Mouse (Mus musculus) bone marrow, adult 2 months (tissue): ENCODE data around the gene Jarid2. TPM values are rescaled to one million over a fixed set of nuclear protein-coding genes. Genes with fewer than 3 reads are reported as not detected.
A peak's percentile ranks its signal among the peaks of the same experiment; 100 is the strongest.

Experiments used
- H3K27ac ChIP-seq: fragments of 200-500 bp; 2 replicates; pipeline ENCODE4 v1.5.1; 2012; ENCODE audit warnings: low read depth, mild to moderate bottlenecking, control low read depth, inconsistent platforms, low read length; ENCODE audit not compliant: control insufficient read depth, poor library complexity, insufficient read depth
- H3K4me1 ChIP-seq: fragments of 200-500 bp; 2 replicates; pipeline ENCODE4 v1.6.1; 2011; ENCODE audit warnings: low read length; ENCODE audit not compliant: control insufficient read depth, insufficient read depth
- H3K4me3 ChIP-seq: fragments of 200-500 bp; replicated peaks from 2 replicates; pipeline ENCODE3; 2011; ENCODE audit warnings: mild to moderate bottlenecking, low read depth, low read length, control low read depth; ENCODE audit not compliant: control insufficient read depth
- CTCF ChIP-seq: fragments of 200-500 bp; IDR thresholded peaks from 2 replicates; pipeline ENCODE4 v1.5.1; 2011; ENCODE audit warnings: low read length, control low read depth; ENCODE audit not compliant: control insufficient read depth, insufficient read depth
- POLR2A ChIP-seq: fragments of 200-500 bp; IDR thresholded peaks from 2 replicates; pipeline ENCODE4 v1.6.1; 2011; ENCODE audit warnings: low read depth, mild to moderate bottlenecking, control low read depth, low read length, borderline replicate concordance; ENCODE audit not compliant: control insufficient read depth
- WGBS: fragments of 180-500 bp; shearing (Covaris S2); methylation state at CpG from one replicate; pipeline ENCODE4 v1.1.7; 2018; 5-methylcytosine and 5-hydroxymethylcytosine counted together
- polyA plus RNA-seq: library from polyadenylated mRNA; stranded (reverse); fragments of >200 nt; gene quantifications from 2 replicates; pipeline ENCODE4 v1.2.4, GENCODE M21; 2011; ENCODE audit warnings: low replicate concordance; ENCODE audit not compliant: missing spikeins, insufficient read depth, insufficient read length

The Jarid2 gene
- polyA plus RNA-seq, 1 experiment: 36.0 TPM

DNA sequence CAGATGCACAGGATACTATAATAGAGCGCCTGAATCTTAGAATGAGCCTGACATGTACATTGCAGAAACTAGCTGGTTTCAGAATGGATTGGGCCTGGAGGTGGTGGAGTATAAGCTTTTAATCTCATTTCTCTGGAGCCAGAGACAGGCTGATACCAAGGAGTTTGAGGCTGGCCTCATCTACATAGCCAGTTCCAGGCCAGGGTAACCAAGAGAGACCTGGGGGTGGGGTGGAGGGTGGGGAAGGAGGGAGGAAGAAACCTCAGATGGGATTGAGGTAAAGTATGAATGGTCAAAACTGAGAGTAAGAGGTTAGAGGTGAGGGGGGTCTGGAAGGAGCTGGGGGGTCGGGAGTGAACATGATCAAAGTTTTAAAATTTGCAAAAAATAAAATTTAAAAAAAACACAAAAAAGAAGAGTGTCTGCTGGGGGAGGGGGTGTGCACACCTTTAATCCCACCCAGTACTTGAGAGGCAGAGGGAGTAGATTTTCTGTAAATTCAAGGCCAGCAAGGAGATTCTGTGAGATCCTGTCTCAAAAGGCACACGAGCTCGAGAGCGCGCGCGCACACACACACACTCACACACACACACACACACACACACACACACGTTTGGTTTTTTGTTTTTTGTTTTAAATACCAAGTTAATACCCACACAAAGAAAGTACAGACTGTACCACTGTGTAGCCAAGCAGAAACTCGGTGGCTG lies 22.9 kb upstream of the Jarid2 start:
- H3K27ac ChIP-seq: no peak overlapping the region
- WGBS: 78% methylated on average over 10 of the region's 10 CpGs
- H3K4me3 ChIP-seq: no peak overlapping the region
- TF ChIP-seq POLR2A (no peak), CTCF (no peak)
- H3K4me1 ChIP-seq: no peaks in the 10 kb centered on the region; the same call in 1 of the 2 replicates

DNA sequence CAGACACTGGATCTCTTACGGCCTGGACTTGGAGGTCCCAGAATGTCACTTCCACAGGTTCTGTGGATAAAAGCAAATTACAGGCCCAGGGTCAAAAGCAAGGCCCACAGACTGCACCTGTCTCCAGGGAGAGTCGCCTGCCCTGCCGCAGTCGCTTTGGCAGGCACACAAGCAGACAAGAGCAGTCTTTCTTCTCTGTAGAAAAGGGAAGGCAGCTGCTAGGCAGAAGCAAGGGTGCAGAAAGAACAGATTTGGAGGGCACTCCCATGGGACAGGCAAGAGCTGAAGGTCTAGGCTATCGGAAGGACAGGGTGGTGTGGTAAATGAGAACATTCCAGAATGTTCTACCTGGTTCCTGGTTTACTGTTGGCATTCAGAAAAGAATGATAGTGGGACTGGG lies 22.1 kb upstream of the Jarid2 start:
- TF ChIP-seq CTCF: no peak
- TF ChIP-seq POLR2A: no peak
- Histone ChIP-seq H3K4me1 (no peaks in the 10 kb centered on the region; the same call in 1 of the 2 replicates), H3K4me3 (no peak overlapping the region), H3K27ac (0 out of 2 replicates have a peak overlapping the region, but pooled peaks have one; percentile 10)
- WGBS: 80% methylated on average over 5 of the region's 5 CpGs

DNA sequence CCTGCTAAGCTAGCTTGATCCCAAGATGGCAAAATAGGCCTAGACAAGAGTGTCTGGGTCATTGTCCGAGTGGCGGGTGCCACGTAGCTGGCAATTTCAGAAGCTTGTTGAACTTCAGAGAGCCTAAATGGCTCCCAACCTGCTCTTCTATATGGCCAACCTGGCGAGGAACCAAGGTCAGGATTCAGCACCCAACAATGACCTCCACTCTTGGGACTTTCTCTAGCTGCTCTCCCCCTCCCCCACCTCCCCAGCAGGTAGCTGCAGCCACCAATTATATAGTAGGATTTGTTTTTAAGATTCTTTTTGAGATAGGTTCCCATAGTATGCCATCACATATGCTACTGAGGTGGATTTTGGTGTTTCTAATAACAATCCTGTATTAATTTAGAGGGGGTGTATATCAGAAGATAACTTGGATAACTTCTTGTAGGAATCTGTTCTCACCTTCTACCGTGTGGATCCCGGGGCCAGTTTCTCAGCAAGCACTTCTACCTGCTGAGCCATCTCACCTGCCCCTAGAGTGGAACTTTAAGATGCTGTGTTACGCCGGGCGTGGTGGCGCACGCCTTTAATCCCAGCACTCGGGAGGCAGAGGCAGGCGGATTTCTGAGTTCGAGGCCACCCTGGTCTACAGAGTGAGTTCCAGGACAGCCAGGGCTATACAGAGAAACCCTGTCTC lies 20.8 kb upstream of the Jarid2 start:
- TF ChIP-seq CTCF (no peak), POLR2A (no peak)
- 93% methylated on average over 14 of the region's 14 CpGs for WGBS
- no peaks in the 10 kb centered on the region; the same call in 1 of the 2 replicates for H3K4me1 ChIP-seq
- H3K4me3 ChIP-seq: no peak overlapping the region
- no peak overlapping the region for H3K27ac ChIP-seq

DNA sequence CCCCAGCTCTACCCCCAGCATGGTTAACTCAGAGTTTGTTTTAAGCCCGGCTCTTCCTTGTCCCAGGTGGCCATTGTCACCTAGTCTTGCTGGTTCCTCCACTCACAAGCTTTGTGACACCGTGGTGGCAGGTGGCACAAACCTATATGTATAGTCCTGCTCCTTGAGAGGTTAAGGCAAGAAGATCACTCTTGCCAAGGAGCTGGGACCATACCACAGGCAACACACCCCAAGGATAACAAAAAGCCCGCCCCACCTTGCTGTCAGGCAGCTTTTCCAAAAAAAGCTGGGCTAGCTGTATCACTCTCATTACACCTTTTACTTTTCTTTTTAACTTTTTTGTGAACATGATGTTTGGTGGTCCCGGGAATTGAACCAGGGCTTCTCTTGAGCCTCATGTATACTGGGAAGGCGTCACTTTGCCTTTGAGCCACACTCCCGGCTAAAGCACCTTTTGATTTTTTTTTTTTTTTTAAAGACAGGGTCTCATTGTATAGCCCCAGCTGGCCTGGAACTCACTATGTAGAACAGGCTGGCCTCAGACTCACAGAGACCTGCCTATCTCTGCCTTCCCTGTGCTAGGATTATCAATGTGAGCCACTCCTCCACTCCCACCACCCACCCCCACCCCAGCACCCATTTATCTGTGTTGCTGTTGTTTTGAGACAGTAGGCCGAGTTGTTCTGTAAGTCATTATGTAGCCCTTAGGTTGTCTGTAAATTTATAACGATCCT lies 19.4 kb upstream of the Jarid2 start:
- WGBS: 62% methylated on average over 8 of the region's 8 CpGs
- no peak for TF ChIP-seq CTCF
- TF ChIP-seq POLR2A: no peak
- no peak overlapping the region for H3K4me3 ChIP-seq
- peak overlapping the region; percentile 61 for H3K27ac ChIP-seq
- H3K4me1 ChIP-seq: no peaks in the 10 kb centered on the region; the same call in 1 of the 2 replicates

DNA sequence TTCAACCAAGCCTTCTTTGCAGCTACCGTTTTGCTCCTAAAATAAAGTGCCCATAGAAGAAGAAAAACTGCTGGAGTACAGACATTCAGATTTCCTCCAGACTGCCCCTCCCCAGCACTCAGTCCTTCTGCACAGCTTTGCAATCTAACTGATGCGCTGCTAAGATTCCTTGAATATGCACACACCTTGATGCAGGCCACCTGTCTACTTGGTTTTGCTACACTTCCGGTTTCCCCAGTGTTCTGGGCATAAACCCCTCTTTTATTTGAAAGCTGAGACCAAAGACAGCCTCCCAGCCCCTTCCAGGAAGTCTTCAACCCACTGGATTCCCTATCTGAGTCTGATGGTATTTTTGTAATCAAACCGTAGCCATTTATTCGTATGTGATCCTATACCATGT lies 18.2 kb upstream of the Jarid2 start:
- no peak for TF ChIP-seq CTCF
- TF ChIP-seq POLR2A: no peak
- H3K4me3 ChIP-seq: no peak overlapping the region

DNA sequence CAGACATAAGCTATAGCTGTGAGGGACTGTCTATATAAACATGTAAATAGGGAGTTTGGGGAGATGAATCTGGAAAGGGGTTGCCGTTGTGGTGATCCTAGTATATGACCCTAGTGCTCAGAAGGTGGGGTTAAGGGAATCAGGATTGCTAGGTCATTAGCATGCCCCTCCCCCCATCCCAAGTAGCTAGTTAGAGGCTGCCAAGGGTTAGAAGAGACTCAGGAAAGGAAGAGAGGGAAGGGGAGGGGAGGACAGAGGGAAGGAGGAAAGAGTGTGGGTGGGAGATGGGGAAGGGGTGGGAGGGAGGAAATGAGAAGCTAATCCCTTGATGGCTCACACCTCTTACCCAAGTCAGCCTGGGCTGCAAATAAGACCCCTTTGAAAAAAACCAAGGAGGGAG lies 17.4 kb upstream of the Jarid2 start:
- 89% methylated on average over 1 of the region's 1 CpGs for WGBS
- Histone ChIP-seq H3K4me3 (no peak overlapping the region), H3K27ac (no peak overlapping the region), H3K4me1 (no peaks in the 10 kb centered on the region)
- TF ChIP-seq CTCF (no peak), POLR2A (no peak)

More for the DNA sequence above, 18.2 kb upstream of the Jarid2 start:
- 63% methylated on average over 5 of the region's 5 CpGs for WGBS
- H3K4me1 ChIP-seq: no peaks in the 10 kb centered on the region; the same call in 1 of the 2 replicates
- H3K27ac ChIP-seq: no peak overlapping the region

DNA sequence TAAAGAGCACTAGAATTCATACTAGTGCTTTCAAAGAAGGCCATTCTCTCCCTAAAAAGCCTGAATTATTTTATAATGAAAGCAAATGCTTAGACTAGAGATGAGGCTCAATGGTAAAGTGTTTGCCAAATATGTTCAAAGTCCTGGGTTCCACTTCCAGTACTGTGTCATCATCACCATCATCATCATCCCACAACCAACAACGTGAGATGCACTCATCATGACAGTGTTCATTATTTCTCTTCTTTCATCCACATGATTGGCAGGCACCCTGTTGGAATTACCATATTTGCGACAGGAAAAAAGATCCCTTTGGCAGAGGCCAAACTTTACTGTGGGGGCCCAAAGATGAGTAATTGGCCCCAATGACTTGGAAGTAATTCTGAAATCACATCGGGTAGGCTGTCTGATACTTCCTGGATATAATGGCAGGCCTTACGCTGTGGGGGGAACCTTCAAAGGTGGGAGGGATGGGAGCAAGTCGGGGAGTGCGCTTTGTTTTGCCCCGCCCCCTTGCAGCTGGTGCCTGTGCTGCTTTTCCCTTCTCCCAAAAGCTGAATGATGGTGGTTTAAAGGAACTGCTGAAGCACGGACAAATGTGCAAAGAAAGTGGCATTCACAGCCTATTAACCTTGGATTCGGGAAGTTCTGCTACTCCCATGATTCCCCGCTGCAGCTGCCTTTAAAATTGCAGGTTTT lies 13.9 kb upstream of the Jarid2 start:
- 75% methylated on average over 10 of the region's 10 CpGs for WGBS
- TF ChIP-seq CTCF (no peak), POLR2A (no peak)
- Histone ChIP-seq H3K4me1 (peaks cover 1% of the 10 kb centered on the region; the same call in 1 of the 2 replicates), H3K4me3 (no peak overlapping the region), H3K27ac (no peak overlapping the region)
